Mouse (Mus musculus) kidney, embryonic 16.5 days (tissue): ENCODE data around the gene Nrcam. TPM values are rescaled to one million over a fixed set of nuclear protein-coding genes. Genes with fewer than 3 reads are reported as not detected.
"Not testable (repeated sequence)": the region's sequence is repeated elsewhere in the genome, so short reads cannot be mapped to it uniquely, and the experiment has no call there.

Experiments used
- ATAC-seq: fragments of 200-750 bp; cut with Nextera tagmentation; 2 replicates; pipeline ENCODE4 v1.8.0; 2017; ENCODE audit warnings: moderate TSS enrichment; ENCODE audit not compliant: low FRiP score, low TSS enrichment
- H3K27ac ChIP-seq: fragments of 300-500 bp; sonication (generic); 2 replicates; pipeline ENCODE4 v1.5.1; 2014; ENCODE audit warnings: low read length
- H3K27me3 ChIP-seq: fragments of 300-500 bp; sonication (generic); 2 replicates; pipeline ENCODE4 v1.6.1; 2014; ENCODE audit warnings: low read length, control low read depth, mixed read lengths; ENCODE audit not compliant: insufficient read depth
- H3K36me3 ChIP-seq: fragments of 300-500 bp; sonication (generic); 2 replicates; pipeline ENCODE4 v1.6.1; 2014; ENCODE audit warnings: low read length, control low read depth, mixed read lengths; ENCODE audit not compliant: insufficient read depth
- H3K4me1 ChIP-seq: fragments of 300-500 bp; sonication (generic); 2 replicates; pipeline ENCODE4 v1.6.1; 2014; ENCODE audit warnings: low read length, control low read depth, mixed read lengths; ENCODE audit not compliant: insufficient read depth
- H3K4me2 ChIP-seq: fragments of 300-500 bp; sonication (generic); replicated peaks from 2 replicates; pipeline ENCODE4 v1.6.1; 2014; ENCODE audit warnings: low read depth, low read length
- H3K4me3 ChIP-seq: fragments of 300-500 bp; sonication (generic); 2 replicates; pipeline ENCODE4 v1.5.1; 2014; ENCODE audit warnings: mild to moderate bottlenecking, low read length
- H3K9ac ChIP-seq: fragments of 300-500 bp; sonication (generic); replicated peaks from 2 replicates; pipeline ENCODE4 v1.6.1; 2014; ENCODE audit warnings: low read length
- H3K9me3 ChIP-seq: fragments of 300-500 bp; sonication (generic); 2 replicates; pipeline ENCODE4 v1.6.1; 2016; ENCODE audit warnings: low read length, control low read depth
- WGBS: fragments of 180-500 bp; shearing (Covaris S2); extraction: QIAGEN DNeasy Blood & Tissue Kit; methylation state at CpG from one replicate; pipeline ENCODE4 v1.1.7; 2014; 5-methylcytosine and 5-hydroxymethylcytosine counted together
- polyA plus RNA-seq: library from polyadenylated mRNA; unstranded; fragments of >200 nt; fragmentation: Nextera tagmentation; extraction: Ambion mirVana; gene quantifications from 2 replicates; pipeline ENCODE4 v1.2.1, GENCODE M21; 2015

Nrcam gene
- 10.0 and 10.5 TPM in 2 replicates for polyA plus RNA-seq

GRCm38 (mm10) chr12:44328381-44329315 is at the start of gene Nrcam:
Nrcam (plus strand) TSS chr12:44328885.
- Histone ChIP-seq H3K27ac (no peak within 1 kb of the TSS), H3K4me3 (peak within 1 kb of the TSS; percentile 67), H3K36me3 (no peaks in the 10 kb centered on the region), H3K27me3 (peaks cover 7% of the 10 kb centered on the region; the same call in 1 of the 2 replicates), H3K4me1 (peaks cover 6% of the 10 kb centered on the region; the same call in 1 of the 2 replicates), H3K9ac (peak within 1 kb of the TSS; percentile 67), H3K4me2 (peak within 1 kb of the TSS; percentile 98), H3K9me3 (no peaks in the 10 kb centered on the region)
- WGBS, result 3% methylated on average over 68 of the region's 74 CpGs
- ATAC-seq, result peak; percentile 74

- not testable (repeated sequence) for H3K4me3 ChIP-seq, H3K36me3 ChIP-seq, H3K4me2 ChIP-seq, H3K9me3 ChIP-seq, ATAC-seq, H3K27me3 ChIP-seq, H3K4me1 ChIP-seq, H3K27ac ChIP-seq, H3K9ac ChIP-seq
- WGBS, result 79% methylated on average over 2 of the region's 2 CpGs
These were observed 48.5 kb upstream of the Nrcam start for GRCm38 (mm10) chr12:44280147-44280546.

- no peak for ATAC-seq
- 79% methylated on average over 3 of the region's 3 CpGs for WGBS
- Histone ChIP-seq H3K4me3 (no peak overlapping the region), H3K4me1 (no peaks in the 10 kb centered on the region), H3K4me2 (no peak overlapping the region), H3K27ac (no peak overlapping the region), H3K9ac (no peak overlapping the region), H3K27me3 (no peaks in the 10 kb centered on the region), H3K9me3 (no peaks in the 10 kb centered on the region), H3K36me3 (0 out of 2 replicates have a peak, but pooled peaks cover 4% of the 10 kb centered on the region)
These were observed 47.2 kb upstream of the Nrcam start for GRCm38 (mm10) chr12:44281534-44281933.

- Histone ChIP-seq H3K36me3 (peaks cover 10% of the 10 kb centered on the region; the same call in 1 of the 2 replicates), H3K4me2 (no peak overlapping the region), H3K9me3 (no peaks in the 10 kb centered on the region), H3K9ac (no peak overlapping the region), H3K27me3 (no peaks in the 10 kb centered on the region), H3K4me1 (no peaks in the 10 kb centered on the region), H3K27ac (no peak overlapping the region), H3K4me3 (no peak overlapping the region)
- no peak for ATAC-seq
- 67% methylated on average over 9 of the region's 9 CpGs for WGBS
These were observed 45.3 kb upstream of the Nrcam start for GRCm38 (mm10) chr12:44283378-44283777.

- H3K4me1 ChIP-seq, result no peaks in the 10 kb centered on the region
- ATAC-seq, result no peak
- no peaks in the 10 kb centered on the region for H3K9me3 ChIP-seq
- H3K4me3 ChIP-seq, result no peak overlapping the region
- H3K4me2 ChIP-seq, result no peak overlapping the region
- peaks cover 15% of the 10 kb centered on the region; the same call in 1 of the 2 replicates for H3K36me3 ChIP-seq
- H3K27me3 ChIP-seq, result no peaks in the 10 kb centered on the region
- WGBS, result 94% methylated on average over 8 of the region's 8 CpGs
- H3K9ac ChIP-seq, result no peak overlapping the region
- no peak overlapping the region for H3K27ac ChIP-seq
These were observed 41.7 kb upstream of the Nrcam start for GRCm38 (mm10) chr12:44286992-44287391.

- Histone ChIP-seq H3K36me3 (peaks cover 14% of the 10 kb centered on the region; the same call in 1 of the 2 replicates), H3K4me3 (no peak overlapping the region), H3K9ac (no peak overlapping the region), H3K27ac (no peak overlapping the region), H3K9me3 (no peaks in the 10 kb centered on the region), H3K4me1 (no peaks in the 10 kb centered on the region), H3K27me3 (no peaks in the 10 kb centered on the region), H3K4me2 (no peak overlapping the region)
- no peak for ATAC-seq
These were observed 36.4 kb upstream of the Nrcam start for GRCm38 (mm10) chr12:44292281-44292680.

GRCm38 (mm10) chr12:44300793-44301192 is 27.9 kb upstream of the Nrcam start:
- Histone ChIP-seq H3K36me3 (peaks cover 19% of the 10 kb centered on the region; the same call in 1 of the 2 replicates), H3K4me3 (no peak overlapping the region), H3K4me1 (0 out of 2 replicates have a peak, but pooled peaks cover 9% of the 10 kb centered on the region), H3K9me3 (no peaks in the 10 kb centered on the region), H3K27me3 (no peaks in the 10 kb centered on the region), H3K4me2 (no peak overlapping the region), H3K27ac (no peak overlapping the region), H3K9ac (no peak overlapping the region)
- ATAC-seq, result no peak

GRCm38 (mm10) chr12:44304012-44304411 is 24.7 kb upstream of the Nrcam start:
- ATAC-seq, result no peak
- 88% methylated on average over 1 of the region's 1 CpGs for WGBS
- Histone ChIP-seq H3K4me3 (no peak overlapping the region), H3K9ac (no peak overlapping the region), H3K36me3 (peaks cover 23% of the 10 kb centered on the region), H3K27me3 (no peaks in the 10 kb centered on the region), H3K4me1 (0 out of 2 replicates have a peak, but pooled peaks cover 9% of the 10 kb centered on the region), H3K4me2 (no peak overlapping the region), H3K9me3 (no peaks in the 10 kb centered on the region), H3K27ac (no peak overlapping the region)

- no peak overlapping the region for H3K9ac ChIP-seq
- H3K27ac ChIP-seq, result no peak overlapping the region
- H3K4me2 ChIP-seq, result no peak overlapping the region
- H3K9me3 ChIP-seq, result no peaks in the 10 kb centered on the region
- peaks cover 23% of the 10 kb centered on the region for H3K36me3 ChIP-seq
- ATAC-seq, result peak; percentile 85; the same call in 1 of the 2 replicates
- no peak overlapping the region for H3K4me3 ChIP-seq
- H3K27me3 ChIP-seq, result no peaks in the 10 kb centered on the region
- 22% methylated on average over 5 of the region's 5 CpGs for WGBS
- 0 out of 2 replicates have a peak, but pooled peaks cover 9% of the 10 kb centered on the region for H3K4me1 ChIP-seq
These were observed 23.8 kb upstream of the Nrcam start for GRCm38 (mm10) chr12:44304869-44305268.

GRCm38 (mm10) chr12:44308221-44308620 is 20.5 kb upstream of the Nrcam start:
- H3K27me3 ChIP-seq, result no peaks in the 10 kb centered on the region
- WGBS, result 76% methylated on average over 3 of the region's 3 CpGs
- H3K4me3 ChIP-seq, result no peak overlapping the region
- no peaks in the 10 kb centered on the region for H3K9me3 ChIP-seq
- H3K9ac ChIP-seq, result no peak overlapping the region
- H3K4me2 ChIP-seq, result no peak overlapping the region
- peaks cover 20% of the 10 kb centered on the region for H3K36me3 ChIP-seq
- 0 out of 2 replicates have a peak, but pooled peaks cover 9% of the 10 kb centered on the region for H3K4me1 ChIP-seq
- no peak overlapping the region for H3K27ac ChIP-seq
- no peak for ATAC-seq
